Mouse (Mus musculus): ENCODE measurements around the gene Ankle1. TPM values are rescaled to one million over a fixed set of nuclear protein-coding genes. Genes with fewer than 3 reads are reported as not detected.
A peak's percentile ranks its signal among the peaks of the same experiment; 100 is the strongest.

The Ankle1 gene
- 1 to 10 TPM; 6.0 to 7.1 TPM for total RNA-seq (2021)
- long read RNA-seq, experiment 1, partial matches to known transcripts = 1 of 7 reads
- long read RNA-seq, experiment 1, other reads (novel, unspliced or antisense) = 5 of 7 reads
- long read RNA-seq, experiment 2, partial matches to known transcripts = 3 of 12 reads
- long read RNA-seq, experiment 2, other reads (novel, unspliced or antisense) = 7 of 12 reads

DNA sequence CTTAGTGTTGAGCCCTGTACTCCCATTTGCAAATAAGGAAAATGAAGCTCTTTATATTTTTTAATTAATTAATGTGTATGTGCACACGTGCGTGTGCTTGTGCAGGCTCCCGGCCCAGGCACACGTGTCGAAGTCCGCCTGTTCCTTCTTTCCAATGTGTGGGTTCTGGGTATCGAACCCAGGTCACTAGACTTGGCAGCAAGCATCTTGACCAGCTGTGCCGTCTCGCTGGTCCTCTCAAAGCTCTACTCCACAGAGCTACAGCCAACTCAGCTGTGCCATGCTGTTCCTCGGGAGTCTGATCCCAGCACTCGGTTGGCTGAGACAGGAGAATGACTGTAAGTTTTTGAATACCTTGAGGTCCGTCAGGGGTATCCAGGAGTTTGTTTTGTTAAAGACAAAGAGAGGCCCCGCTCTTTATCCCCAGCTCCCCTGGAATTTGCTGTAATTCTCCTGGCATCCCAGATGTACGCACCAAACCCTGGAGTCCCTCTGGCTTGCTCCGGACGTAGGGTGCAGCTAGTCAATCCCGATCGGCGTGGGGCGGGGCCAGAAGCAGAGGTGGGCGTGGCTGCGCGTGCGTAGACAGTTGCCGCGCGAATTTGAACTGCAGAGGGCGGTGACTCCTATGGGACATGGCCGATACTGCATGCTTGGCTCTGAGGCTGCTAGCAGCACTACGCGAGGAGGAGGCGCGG is at the start of gene Ankle1:
Gene Ankle1, plus strand, starts transcription at position 610 of the 698 bp plus-strand sequence.
- DNase-seq (ENCODE audit: low spot score in 2 of 2) = peak; percentile 93 to 95

DNA sequence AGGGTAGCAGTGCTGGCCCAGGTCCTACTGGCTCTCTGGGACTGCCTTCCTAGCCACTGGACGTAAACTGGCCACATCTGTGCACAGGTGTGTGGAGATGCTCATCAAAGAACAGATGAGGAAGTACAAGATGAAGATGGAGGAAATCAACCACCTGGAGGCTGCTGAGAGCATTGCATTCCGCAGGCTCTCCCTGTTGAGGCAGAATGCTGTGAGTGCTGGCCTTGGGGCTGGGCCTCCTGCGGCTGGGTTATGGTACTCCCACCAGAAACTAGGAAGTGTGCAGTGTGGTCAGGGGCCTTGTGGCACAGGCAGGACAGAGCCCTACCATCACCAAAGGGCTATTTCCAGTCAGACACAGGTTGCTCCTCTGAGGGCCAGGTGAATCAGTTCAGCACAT is 47.8 kb upstream of the Ankle1 start:
- DNase-seq (ENCODE audit: low spot score in 2 of 2) = no peak

DNA sequence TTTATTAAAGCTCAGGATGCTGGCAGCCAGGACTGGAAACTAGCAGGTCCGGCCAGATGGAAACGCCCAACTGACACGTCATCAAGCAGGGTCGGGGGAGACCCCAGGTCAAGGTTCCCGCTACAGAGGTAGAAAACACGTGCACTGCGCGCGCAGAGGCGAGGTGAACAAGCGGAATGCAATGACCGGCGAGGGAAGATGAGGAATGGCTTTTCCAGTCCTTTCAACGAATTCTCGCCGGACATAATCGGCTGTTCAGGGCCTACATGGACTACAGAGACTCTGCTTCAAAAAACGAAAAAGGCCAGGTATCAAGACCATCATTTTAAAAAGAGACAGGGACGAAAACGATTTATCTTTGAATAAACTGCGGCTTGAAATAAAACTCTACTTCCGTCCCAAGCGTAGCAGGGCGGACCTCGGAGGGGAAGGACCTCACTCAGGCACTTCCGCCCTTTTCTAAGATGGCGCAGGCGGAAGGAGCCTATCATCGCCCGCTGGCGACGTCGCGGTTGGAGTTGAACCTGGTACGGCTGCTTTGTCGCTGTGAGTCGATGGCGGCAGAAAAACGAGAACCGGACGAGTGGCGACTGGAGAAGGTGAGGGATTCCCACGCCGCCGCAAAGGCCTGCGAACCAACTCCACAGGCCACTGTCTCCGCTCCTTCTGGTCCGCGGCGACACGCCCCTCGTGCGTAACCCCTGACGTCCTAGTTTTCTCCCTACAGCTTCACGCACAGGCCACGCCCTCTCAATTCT is 38.9 kb upstream of the Ankle1 start, which contains the start of gene Use1:
Gene Use1, plus strand, starts transcription at position 78 of the 758 bp plus-strand sequence.
- peak; percentile 75 to 90 for DNase-seq (ENCODE audit: low spot score in 2 of 2)

GRCm38 (mm10) chr8:71367529-71368176 is 38.2 kb upstream of the Ankle1 start:
- no peak for DNase-seq (ENCODE audit: low spot score in 2 of 2)

GRCm38 (mm10) chr8:71368366-71368765 is 37.4 kb upstream of the Ankle1 start:
- DNase-seq (ENCODE audit: low spot score in 2 of 2) = no peak

GRCm38 (mm10) chr8:71369040-71369718 is 36.6 kb upstream of the Ankle1 start:
- no peak for DNase-seq (ENCODE audit: low spot score in 2 of 2)

GRCm38 (mm10) chr8:71370711-71371235 is 35.0 kb upstream of the Ankle1 start:
- DNase-seq (ENCODE audit: low spot score in 2 of 2) = no peak

- DNase-seq (ENCODE audit: low spot score in 2 of 2) = peak; percentile 93 to 95
These were observed 34.5 kb upstream of the Ankle1 start, which contains the start of gene Ocel1 for GRCm38 (mm10) chr8:71371236-71371848. Gene Ocel1, plus strand, starts transcription at chr8:71371298.

DNA sequence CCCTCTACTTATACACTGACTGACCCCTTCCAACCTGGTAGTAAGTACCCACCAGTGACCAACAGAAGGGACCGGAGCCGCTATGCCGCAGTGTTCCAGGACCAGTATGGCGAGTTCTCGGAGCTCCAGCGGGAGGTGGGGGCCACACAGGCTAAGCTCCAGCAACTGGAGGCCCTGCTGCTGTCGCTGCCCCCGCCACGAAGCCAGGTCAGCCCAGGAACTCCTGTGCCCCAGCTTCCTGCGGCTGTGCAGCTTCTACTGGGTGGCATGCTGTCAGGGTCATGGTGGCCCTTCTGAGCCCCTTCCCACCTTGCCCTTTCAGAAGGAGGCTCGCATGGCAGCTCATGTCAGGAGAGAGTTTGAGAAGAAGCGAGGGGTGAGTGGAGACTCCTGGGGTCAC is 33.4 kb upstream of the Ankle1 start:
- DNase-seq (ENCODE audit: low spot score in 2 of 2) = no peak

GRCm38 (mm10) chr8:71373000-71373399 is 32.8 kb upstream of the Ankle1 start:
- no peak for DNase-seq (ENCODE audit: low spot score in 2 of 2)

GRCm38 (mm10) chr8:71374616-71375206 is 31.1 kb upstream of the Ankle1 start:
- no peak for DNase-seq (ENCODE audit: low spot score in 2 of 2)

GRCm38 (mm10) chr8:71375581-71376422 is 30.0 kb upstream of the Ankle1 start:
- DNase-seq (ENCODE audit: low spot score in 2 of 2) = peak in 1 of 2 experiments; percentile 61

DNA sequence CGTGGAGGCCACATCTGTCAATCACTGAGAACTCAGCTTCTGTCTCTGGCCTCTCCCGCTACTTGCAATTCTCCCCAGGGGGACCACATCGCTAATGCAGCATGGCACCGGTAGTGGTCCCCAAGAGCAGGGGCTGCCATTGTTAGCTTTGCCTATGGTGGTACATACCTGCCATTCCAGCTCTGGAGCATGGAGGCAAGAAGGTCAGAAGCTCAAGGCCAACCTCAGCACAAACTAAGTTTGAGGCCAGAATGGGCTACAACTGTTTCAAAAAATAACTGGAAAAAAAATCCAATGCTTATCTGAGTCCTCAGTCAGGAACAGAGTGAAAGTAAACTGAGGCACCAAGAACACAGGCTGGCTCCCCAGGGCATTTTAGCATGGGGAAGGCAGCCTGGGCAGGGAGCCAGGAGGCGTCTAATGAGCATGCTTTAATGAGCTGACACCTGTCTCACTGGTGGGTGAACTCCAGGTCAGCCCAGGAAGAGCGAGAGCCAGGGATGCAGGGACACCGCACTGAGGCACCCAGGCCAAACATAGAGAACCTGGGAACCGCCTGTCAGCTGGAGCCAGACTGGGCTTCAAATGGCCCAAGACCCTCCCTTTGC is 29.3 kb upstream of the Ankle1 start:
- no peak for DNase-seq (ENCODE audit: low spot score in 2 of 2)

GRCm38 (mm10) chr8:71379008-71379407 is 26.8 kb upstream of the Ankle1 start:
- DNase-seq (ENCODE audit: low spot score in 2 of 2) = no peak

DNA sequence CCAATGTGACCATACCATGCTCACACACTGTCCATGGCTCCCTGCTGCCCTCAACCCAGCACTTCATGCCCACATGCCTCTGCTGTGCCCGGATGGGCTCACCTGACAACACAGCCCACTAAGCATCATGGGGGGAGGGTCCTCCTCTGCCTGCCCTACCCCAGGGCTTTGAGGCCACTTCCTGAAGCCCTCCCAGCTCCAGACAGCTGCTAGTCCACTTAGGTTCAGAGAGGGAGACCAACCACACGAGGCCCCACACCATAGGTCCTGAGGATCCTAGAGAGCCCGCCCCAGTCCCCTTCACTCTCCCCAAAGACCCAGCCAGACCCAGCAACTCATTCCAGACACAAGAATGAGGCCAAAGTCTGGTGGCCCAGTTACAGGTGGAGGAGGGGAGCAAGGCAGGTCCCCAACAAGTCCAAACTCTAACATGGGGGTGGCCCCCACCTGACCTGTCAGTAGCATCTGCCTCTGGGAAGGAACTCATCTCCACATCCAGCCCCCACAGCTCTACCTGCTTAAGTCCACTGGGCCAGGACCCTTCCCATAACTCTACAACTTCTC is 26.2 kb upstream of the Ankle1 start:
- DNase-seq (ENCODE audit: low spot score in 2 of 2) = no peak

DNA sequence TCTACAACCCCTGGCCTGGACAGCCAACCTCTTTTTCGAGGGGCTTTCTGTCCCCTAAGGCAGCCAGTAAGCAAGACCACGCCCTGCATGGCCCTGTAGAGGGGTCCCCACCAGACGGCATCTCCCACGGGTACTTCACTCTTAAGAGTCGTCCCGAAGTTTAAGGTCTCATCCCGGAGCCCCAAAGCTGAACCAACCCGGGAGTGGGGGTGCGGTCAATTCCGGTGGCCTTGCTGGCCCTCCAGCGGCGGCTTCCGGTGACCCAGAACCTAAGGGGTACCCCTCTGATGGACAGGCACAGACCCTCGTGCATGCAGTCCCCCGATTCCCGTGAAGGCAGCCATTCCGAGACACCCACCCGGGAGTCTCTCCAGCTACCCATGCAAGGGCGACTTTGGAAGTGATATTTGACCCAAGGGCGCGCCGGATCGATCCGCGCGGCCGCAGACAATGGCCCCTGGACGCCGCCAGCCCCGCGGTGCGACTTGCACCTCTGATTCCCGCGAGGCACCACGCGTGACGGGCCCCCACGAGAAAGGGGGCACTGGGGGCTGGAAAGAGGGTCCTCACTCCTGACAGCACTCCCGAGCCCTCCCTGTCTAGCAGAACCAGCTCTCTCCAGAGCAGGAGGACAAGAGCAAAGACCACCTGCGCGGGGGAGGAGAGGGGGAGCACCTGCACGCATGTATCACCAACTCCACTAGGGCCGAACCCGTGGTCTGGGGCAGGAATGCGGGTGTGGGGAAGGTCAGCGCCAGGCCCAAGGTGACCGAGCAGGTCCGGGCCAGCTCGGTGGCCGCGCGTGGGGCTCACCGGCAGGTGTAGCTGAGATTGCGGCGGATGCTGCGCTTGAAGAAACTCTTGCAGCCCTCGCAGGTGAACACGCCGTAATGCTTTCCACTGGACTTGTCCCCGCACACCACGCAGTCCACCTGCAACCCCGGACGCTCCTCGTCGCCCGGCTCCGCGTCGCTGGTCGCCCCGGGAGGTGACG is 25.3 kb upstream of the Ankle1 start:
- no peak for DNase-seq (ENCODE audit: low spot score in 2 of 2)
